Mouse (Mus musculus): ENCODE data around the gene Cdpf1. TPM values are rescaled to one million over a fixed set of nuclear protein-coding genes. Genes with fewer than 3 reads are reported as not detected.
"Not testable (repeated sequence)": the region's sequence is repeated elsewhere in the genome, so short reads cannot be mapped to it uniquely, and the experiment has no call there.

Cdpf1 gene
- polyA plus RNA-seq, 1 experiment from 2014 or later: 48.6 TPM

DNA sequence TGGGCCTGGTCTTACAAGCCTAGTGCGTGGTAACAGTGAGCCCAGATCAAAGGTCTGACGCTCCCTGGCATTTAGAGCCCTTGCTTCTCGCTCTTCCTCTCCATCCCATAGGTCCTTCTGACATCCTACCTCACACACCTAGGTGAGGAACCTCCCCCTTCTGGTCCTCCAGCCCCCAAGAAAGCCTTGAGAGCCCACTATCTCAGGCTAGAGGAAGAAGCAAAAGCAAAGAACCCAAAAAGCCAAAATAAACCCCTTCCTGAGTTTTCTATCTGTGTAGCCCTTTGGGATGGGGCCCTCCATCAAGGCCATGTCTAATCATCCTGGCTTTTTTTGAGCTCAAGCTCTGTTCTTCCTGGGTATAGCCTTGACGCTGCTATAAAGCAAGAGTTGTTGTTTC is 23.4 kb downstream of the Cdpf1 start:
- TF ChIP-seq CTCF (IDR thresholded peaks at IDR 0.05; ENCODE audit: low read depth): no peak
- Histone ChIP-seq H3K4me3 (ENCODE audit: low read depth, low read length) (no peak overlapping the region), H3K9me3 (ENCODE audit: control insufficient read depth) (no peaks in the 10 kb centered on the region), H3K27ac (ENCODE audit: low read depth, low read length) (no peak overlapping the region), H3K27me3 (replicated peaks; ENCODE audit: control insufficient read depth, insufficient read depth, low read length) (no peaks in the 10 kb centered on the region), H3K4me1 (replicated peaks; ENCODE audit: control insufficient read depth, insufficient read depth, low read length) (no peaks in the 10 kb centered on the region), H3K36me3 (ENCODE audit: control insufficient read depth, insufficient read depth) (peaks cover 20% of the 10 kb centered on the region; the same call in 1 of the 2 replicates), H3K9ac (ENCODE audit: low read depth, low read length) (no peak overlapping the region), H3K4me2 (replicated peaks; ENCODE audit: low read depth) (no peak overlapping the region)
- no peak for ATAC-seq
- WGBS: 91% methylated on average over 4 of the region's 4 CpGs

GRCm38 (mm10) chr15:85787482-85787881 is 24.0 kb downstream of the Cdpf1 start:
- Histone ChIP-seq H3K4me1 (replicated peaks; ENCODE audit: control insufficient read depth, insufficient read depth, low read length) (no peaks in the 10 kb centered on the region), H3K4me3 (ENCODE audit: low read depth, low read length) (no peak overlapping the region), H3K27me3 (replicated peaks; ENCODE audit: control insufficient read depth, insufficient read depth, low read length) (no peaks in the 10 kb centered on the region), H3K9me3 (ENCODE audit: control insufficient read depth) (no peaks in the 10 kb centered on the region), H3K27ac (ENCODE audit: low read depth, low read length) (peak overlapping the region; percentile 36; the same call in 1 of the 2 replicates), H3K36me3 (ENCODE audit: control insufficient read depth, insufficient read depth) (peaks cover 20% of the 10 kb centered on the region; the same call in 1 of the 2 replicates), H3K4me2 (replicated peaks; ENCODE audit: low read depth) (no peak overlapping the region), H3K9ac (ENCODE audit: low read depth, low read length) (no peak overlapping the region)
- TF ChIP-seq CTCF (IDR thresholded peaks at IDR 0.05; ENCODE audit: low read depth): no peak
- WGBS: 86% methylated on average over 6 of the region's 6 CpGs
- ATAC-seq: 0 out of 2 replicates have a peak, but pooled peaks have one; percentile 18

DNA sequence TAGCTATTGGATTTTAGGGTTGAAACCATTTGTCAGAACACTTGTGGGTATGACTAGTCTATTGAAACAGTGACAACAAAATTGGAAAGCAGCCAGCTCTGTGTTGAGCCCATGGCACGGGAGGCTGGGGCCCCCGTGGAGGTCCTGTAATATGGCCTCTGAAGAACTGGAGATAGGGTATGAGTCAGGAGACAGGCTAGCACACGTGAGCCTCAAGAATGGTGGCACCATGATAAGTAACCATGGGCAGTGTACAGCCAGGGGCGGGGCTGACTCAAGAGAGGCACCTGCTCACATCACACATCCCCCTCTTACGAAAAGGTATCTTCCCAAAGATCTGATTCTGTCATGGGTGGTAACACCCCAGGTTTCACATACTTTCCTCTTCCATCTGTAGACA is 24.8 kb downstream of the Cdpf1 start:
- no peaks in the 10 kb centered on the region for H3K9me3 ChIP-seq (ENCODE audit: control insufficient read depth)

DNA sequence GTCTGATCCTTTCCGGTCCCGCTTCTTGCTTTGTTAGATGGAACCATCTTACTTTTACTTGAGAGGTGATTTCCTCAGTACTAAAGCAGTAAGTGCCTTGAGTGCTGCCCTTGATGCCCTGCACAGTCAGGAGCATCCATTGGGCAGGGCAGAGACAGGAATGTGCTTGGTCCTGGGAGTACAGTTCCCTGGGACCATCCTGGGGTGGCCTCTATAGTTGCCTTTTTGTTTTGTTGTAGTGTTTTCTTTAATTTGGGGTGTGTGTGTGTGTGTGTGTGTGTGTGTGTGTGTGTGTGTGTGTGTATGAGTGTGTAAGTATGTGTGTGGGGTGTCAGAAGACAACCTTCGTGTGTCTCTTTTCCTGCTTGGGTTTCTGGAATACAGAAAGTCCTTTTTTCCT is 27.2 kb downstream of the Cdpf1 start:
- 95% methylated on average over 3 of the region's 3 CpGs for WGBS
- Histone ChIP-seq H3K9me3 (ENCODE audit: control insufficient read depth) (no peaks in the 10 kb centered on the region), H3K4me2 (replicated peaks; ENCODE audit: low read depth) (no peak overlapping the region), H3K36me3 (ENCODE audit: control insufficient read depth, insufficient read depth) (0 out of 2 replicates have a peak, but pooled peaks cover 10% of the 10 kb centered on the region), H3K27me3 (replicated peaks; ENCODE audit: control insufficient read depth, insufficient read depth, low read length) (no peaks in the 10 kb centered on the region), H3K4me1 (replicated peaks; ENCODE audit: control insufficient read depth, insufficient read depth, low read length) (no peaks in the 10 kb centered on the region), H3K27ac (ENCODE audit: low read depth, low read length) (no peak overlapping the region), H3K4me3 (ENCODE audit: low read depth, low read length) (no peak overlapping the region), H3K9ac (ENCODE audit: low read depth, low read length) (no peak overlapping the region)
- no peak for TF ChIP-seq CTCF (IDR thresholded peaks at IDR 0.05; ENCODE audit: low read depth)
- ATAC-seq: no peak

More for the DNA sequence above, 24.8 kb downstream of the Cdpf1 start:
- 40% methylated on average over 5 of the region's 5 CpGs for WGBS
- no peak overlapping the region for H3K4me3 ChIP-seq (ENCODE audit: low read depth, low read length)
- TF ChIP-seq CTCF (IDR thresholded peaks at IDR 0.05; ENCODE audit: low read depth): no peak
- H3K4me1 ChIP-seq (replicated peaks; ENCODE audit: control insufficient read depth, insufficient read depth, low read length): no peaks in the 10 kb centered on the region
- peak; percentile 60 for ATAC-seq
- peaks cover 20% of the 10 kb centered on the region; the same call in 1 of the 2 replicates for H3K36me3 ChIP-seq (ENCODE audit: control insufficient read depth, insufficient read depth)
- no peaks in the 10 kb centered on the region for H3K27me3 ChIP-seq (replicated peaks; ENCODE audit: control insufficient read depth, insufficient read depth, low read length)
- no peak overlapping the region for H3K9ac ChIP-seq (ENCODE audit: low read depth, low read length)
- H3K4me2 ChIP-seq (replicated peaks; ENCODE audit: low read depth): no peak overlapping the region
- H3K27ac ChIP-seq (ENCODE audit: low read depth, low read length): peak overlapping the region; percentile 36; the same call in 1 of the 2 replicates

DNA sequence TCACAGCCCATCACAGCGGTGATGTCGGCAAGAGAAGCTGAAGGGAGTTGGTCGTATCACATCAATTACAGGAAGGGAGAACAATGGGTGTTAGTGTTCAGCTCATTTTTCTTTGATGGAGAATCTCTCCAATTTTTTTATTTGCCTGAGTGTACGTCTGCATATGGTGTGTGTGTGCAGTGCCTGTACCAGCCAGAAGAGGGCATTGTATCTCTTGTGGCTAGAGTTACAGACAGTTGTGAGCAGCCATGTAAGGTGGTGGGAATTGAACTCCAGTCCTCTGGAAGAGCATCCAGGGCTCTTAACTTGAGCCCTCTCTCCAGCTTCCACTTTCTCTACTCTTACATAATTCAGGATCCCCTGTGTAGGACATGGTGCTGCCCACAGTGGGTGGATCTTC is 28.4 kb downstream of the Cdpf1 start:
- WGBS: 75% methylated on average over 4 of the region's 4 CpGs
- H3K4me3 ChIP-seq (ENCODE audit: low read depth, low read length): no peak overlapping the region
- ATAC-seq: no peak
- no peak overlapping the region for H3K4me2 ChIP-seq (replicated peaks; ENCODE audit: low read depth)
- H3K9ac ChIP-seq (ENCODE audit: low read depth, low read length): no peak overlapping the region
- H3K27me3 ChIP-seq (replicated peaks; ENCODE audit: control insufficient read depth, insufficient read depth, low read length): no peaks in the 10 kb centered on the region
- no peak overlapping the region for H3K27ac ChIP-seq (ENCODE audit: low read depth, low read length)
- H3K36me3 ChIP-seq (ENCODE audit: control insufficient read depth, insufficient read depth): peaks cover 13% of the 10 kb centered on the region; the same call in 1 of the 2 replicates
- no peaks in the 10 kb centered on the region for H3K9me3 ChIP-seq (ENCODE audit: control insufficient read depth)
- H3K4me1 ChIP-seq (replicated peaks; ENCODE audit: control insufficient read depth, insufficient read depth, low read length): no peaks in the 10 kb centered on the region
- TF ChIP-seq CTCF (IDR thresholded peaks at IDR 0.05; ENCODE audit: low read depth): peak; percentile 36; the same call in 1 of the 2 replicates

GRCm38 (mm10) chr15:85778891-85779290 is 32.6 kb downstream of the Cdpf1 start:
- H3K9ac ChIP-seq (ENCODE audit: low read depth, low read length); H3K4me3 ChIP-seq (ENCODE audit: low read depth, low read length); ATAC-seq; H3K9me3 ChIP-seq (ENCODE audit: control insufficient read depth); H3K4me1 ChIP-seq (replicated peaks; ENCODE audit: control insufficient read depth, insufficient read depth, low read length); H3K27ac ChIP-seq (ENCODE audit: low read depth, low read length); H3K27me3 ChIP-seq (replicated peaks; ENCODE audit: control insufficient read depth, insufficient read depth, low read length); H3K36me3 ChIP-seq (ENCODE audit: control insufficient read depth, insufficient read depth); H3K4me2 ChIP-seq (replicated peaks; ENCODE audit: low read depth): not testable (repeated sequence)
- WGBS: 89% methylated on average over 6 of the region's 6 CpGs

GRCm38 (mm10) chr15:85776771-85777170 is 34.7 kb downstream of the Cdpf1 start:
- Histone ChIP-seq H3K36me3 (ENCODE audit: control insufficient read depth, insufficient read depth) (peaks cover 3% of the 10 kb centered on the region; the same call in 1 of the 2 replicates), H3K4me3 (ENCODE audit: low read depth, low read length) (no peak overlapping the region), H3K9me3 (ENCODE audit: control insufficient read depth) (no peaks in the 10 kb centered on the region), H3K9ac (ENCODE audit: low read depth, low read length) (no peak overlapping the region), H3K4me2 (replicated peaks; ENCODE audit: low read depth) (no peak overlapping the region), H3K4me1 (replicated peaks; ENCODE audit: control insufficient read depth, insufficient read depth, low read length) (peaks cover 5% of the 10 kb centered on the region; the same call in 1 of the 2 replicates), H3K27ac (ENCODE audit: low read depth, low read length) (peak overlapping the region; percentile 47; the same call in 1 of the 2 replicates), H3K27me3 (replicated peaks; ENCODE audit: control insufficient read depth, insufficient read depth, low read length) (no peaks in the 10 kb centered on the region)
- peak; percentile 63 for ATAC-seq
- TF ChIP-seq CTCF (IDR thresholded peaks at IDR 0.05; ENCODE audit: low read depth): no peak
- 41% methylated on average over 5 of the region's 5 CpGs for WGBS

All from intestine, postnatal 0 days (tissue).